Mouse (Mus musculus) ES-CJ7 (cell line): ENCODE results near the gene Vmac.
A peak's percentile ranks its signal among the peaks of the same experiment; 100 is the strongest.

ENCODE experiments used
- DNase-seq: peaks from one replicate; pipeline ENCODE4 v3.0.0; 2011; ENCODE audit warnings: low read depth, low spot score

Gene Vmac

DNA sequence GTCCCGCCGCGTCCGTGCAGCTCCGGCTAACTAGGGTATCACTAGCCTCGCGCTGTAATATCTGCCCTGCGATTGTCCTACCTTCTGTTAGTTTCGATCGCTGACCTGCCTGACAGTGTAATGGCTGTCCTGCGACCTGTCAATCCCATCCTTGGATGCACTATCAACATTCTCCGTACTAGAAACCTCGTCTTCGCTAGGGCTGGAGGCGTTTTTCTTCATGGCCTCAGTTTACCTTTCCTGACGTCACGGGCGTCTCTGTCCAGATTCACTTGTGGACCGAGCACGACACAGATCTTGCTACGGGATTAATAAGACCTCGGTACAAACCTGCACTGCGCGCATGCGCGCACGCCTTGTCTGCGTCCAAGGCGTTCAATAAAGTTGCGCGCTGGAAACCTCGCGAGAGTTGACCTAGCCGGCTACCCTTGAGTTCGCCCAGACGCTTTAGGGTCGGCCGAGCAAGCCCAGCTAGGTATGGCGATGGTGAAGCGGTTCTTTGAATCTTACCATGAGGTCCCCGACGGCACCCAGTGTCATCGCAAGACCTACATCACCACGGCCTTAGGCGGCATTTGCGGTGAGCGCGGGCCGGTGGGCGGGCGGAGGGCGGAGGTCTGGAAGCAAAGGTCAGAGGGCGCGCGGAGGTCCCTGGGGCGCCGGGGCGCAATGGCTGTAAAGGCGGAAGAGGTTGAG, at the start of gene Vmac, which contains the start of gene Ndufa11:
TSS of gene Vmac (minus strand) at position 660 of the 696 bp plus-strand sequence.
TSS of gene Ndufa11 (plus strand) at position 405 of the 696 bp plus-strand sequence.
- DNase-seq, result peak; percentile 97

DNA sequence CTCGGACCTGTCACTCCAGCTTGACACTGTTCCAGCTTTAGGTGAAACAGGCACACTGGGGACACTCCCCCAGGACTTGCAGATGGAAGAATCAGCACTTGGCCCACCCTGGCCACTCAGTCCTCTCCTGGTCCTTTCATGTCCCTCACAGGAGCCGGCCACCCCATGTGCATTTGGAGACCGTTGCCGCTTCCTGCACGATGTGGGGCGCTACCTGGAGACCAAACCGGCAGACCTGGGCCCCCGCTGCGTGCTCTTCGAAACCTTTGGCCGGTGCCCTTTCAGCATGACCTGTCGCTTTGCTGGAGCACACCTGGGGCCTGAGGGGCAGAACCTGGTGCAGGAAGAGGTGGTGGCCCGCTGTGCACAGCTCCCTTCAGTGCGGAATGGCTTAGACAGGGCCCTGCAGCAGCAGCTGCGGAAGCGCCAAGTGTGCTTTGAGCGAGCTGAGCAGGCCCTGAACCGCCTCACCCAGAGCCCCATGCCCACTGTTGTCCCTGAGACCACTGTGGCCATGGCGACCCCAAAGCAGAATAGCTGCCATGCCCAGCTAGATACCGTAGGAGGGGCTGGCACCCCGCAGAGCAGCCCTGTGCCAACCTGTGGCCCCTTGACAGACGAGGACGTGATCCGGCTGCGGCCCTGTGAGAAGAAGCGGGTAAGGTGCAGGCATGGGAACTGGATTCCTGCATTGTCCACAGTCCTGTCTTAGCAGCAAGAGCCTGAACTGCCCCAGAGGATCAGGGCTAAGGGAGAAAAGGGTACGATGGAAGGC, 49.0 kb upstream of the Vmac start:
- DNase-seq, result no peak

DNA sequence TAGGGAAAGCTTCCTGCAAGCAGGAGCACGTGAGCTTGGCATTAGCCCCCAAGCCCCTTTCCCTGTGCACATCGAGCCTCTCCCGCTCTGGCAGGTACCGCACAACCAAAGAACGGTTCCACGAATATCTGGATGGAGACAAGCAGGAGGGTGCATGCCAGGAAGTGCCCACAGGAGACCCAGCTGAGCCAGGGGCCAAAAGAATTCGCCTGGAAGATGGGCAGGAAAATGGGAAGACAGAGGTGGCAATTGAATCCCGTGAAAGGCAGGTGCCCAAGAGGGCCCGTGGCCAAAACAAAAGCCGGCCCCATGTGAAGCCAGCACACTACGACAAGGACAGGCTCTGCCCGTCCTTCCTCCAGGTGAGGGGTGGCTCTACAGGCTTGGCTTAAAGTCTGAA, 47.6 kb upstream of the Vmac start:
- DNase-seq, result no peak

DNA sequence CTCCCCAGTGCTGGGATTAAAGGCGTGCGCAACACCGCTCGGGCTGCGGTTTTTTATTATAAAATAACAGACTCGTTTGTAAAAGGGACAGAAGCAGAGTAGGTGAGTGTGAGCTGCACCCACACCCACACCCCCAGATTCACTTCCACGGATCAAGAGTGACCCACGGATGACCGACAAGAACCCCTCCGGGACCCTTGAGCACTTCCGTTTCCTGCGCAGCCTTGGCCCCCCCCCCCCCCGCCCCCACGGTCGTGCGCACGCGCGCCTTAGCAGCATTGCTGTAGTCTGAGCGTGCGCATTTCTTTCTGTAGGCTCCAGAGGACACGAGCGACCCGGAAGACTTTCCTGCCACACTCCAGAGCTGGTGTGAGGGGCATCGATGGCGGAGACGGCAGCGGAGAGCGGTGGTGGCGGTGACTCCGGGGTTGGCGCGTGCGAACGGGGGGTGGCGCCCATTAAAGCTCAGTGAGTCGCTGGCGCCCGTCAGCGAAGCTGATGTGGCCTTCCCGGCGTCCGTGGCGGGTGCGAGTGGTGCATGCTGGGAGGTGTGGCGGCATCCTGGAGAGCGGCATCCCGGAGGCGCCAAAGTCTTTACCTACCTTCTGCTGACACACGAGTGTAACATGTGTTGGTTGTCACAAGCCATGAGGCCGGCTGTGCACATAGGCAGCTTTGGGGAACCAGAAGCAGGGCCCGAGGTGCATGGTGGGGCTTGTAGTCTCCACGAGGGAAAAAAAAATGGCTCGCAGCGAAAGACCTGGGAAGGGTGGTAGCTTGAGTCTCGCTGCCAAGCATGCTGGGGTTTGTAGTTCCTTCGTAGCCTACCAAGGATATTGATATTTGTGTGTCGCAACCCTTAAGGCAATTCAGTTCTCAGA, 46.9 kb upstream of the Vmac start, which contains the start of gene Dus3l:
TSS of gene Dus3l (plus strand) at position 284 of the 881 bp plus-strand sequence.
- DNase-seq, result peak; percentile 92

DNA sequence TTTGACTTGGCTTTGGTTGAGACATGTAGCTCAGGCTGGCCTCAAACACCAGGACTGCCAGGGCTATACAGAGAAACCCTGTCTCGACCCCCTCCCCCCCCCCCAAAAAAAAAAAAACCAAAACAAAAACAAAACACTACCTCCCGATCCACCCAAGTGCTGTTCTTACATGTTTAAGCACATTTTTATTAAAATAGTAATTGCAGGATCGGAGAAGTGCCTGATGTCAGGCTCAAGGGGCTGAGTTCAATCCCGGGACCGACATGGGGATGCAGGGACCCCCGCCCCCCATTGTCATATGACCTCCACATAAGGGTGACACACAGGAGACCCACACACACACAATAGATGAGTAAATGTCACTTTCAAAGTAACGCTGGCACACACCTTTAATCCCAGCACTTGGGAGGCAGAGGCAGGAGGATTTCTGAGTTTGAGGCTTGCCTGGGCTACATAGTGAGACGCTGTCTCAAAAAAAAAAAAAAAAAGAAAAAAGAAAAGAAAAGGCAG, 46.0 kb upstream of the Vmac start:
- no peak for DNase-seq

DNA sequence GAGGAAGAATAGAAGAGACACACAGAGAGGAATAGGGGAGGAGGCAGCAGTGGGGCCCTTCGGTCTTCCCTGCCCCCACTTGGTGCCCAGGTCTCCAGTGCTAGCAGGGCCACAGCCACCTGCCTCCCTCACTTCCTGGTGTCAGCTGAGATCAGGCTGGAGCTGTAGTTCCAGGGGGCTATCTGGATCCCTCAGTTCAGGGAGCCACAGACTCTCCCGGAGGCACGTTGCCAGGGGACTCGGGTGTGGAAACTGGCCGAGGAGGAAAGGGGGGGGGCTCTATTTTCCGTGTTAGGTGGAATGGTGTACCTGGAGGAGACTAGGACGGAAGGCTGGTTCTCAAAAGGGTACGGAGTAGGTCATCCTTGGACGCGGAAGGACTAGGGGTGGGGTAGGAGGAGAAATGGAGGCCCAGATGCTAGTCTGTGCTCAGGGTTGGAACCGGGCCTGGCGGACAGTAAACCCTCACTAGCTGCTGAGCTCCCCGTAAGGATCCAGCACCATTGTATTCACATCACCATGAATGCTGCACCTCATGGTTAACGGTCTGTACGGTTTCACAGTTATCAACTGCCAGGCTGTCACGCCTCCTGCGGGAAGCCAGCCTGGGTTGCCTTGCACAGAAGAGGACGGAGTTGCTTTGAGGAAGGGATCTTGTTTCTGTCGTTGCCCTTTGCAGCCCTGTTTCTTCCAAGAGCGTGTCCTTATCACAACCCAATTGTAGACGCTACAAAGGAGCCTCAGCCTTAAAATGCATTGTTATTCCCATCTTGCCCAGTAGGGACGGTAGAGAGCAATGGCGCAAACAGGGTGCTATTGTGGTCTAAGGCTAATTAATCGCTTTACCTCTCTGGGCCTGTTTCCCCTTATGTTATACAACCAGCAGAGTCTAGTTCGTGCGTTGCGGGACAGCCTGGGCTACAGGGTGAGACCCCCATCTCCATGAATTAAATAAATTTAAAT, 45.2 kb upstream of the Vmac start:
- DNase-seq, result peak; percentile 84

DNA sequence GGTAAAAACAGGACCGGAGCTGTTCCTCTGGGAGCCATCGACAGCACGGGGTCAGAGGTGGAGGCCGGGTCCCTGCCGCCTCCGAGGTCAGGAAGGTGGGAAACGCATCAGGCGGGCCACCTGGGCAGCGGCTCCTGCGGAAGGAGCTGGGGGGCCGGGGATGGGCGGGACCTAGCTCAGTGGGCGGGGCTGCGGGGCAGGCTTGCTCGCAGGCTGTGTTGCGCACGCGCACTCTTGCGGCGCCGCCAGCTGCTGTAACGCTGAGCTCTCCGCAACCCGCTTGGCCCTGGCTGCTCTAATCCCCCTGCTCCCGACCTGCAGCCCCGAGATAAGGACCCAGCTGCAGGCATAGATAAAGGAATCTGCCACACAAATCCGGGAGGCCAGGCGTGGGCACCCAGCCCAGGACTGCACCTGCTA, 44.2 kb upstream of the Vmac start:
- DNase-seq, result peak; percentile 86

DNA sequence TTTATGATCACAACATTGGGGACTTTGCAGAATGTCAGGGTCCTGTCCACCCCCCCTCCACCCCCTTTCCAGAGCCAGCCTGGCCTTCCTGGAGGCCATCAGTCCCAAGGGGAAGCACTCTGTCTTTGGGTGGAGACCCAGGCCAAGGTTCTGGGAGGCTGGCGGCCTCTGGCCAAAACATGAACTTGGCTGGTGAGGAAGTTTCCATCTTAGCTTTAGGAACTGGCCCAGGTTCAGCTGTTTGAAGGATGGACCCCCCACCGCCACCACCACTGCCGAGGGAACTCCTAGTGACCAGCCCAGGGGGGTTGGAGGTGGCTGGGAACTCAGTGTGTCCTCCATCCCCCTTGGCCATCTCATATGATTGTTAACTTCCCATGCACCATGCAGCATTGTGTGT, 43.3 kb upstream of the Vmac start:
- DNase-seq, result no peak

DNA sequence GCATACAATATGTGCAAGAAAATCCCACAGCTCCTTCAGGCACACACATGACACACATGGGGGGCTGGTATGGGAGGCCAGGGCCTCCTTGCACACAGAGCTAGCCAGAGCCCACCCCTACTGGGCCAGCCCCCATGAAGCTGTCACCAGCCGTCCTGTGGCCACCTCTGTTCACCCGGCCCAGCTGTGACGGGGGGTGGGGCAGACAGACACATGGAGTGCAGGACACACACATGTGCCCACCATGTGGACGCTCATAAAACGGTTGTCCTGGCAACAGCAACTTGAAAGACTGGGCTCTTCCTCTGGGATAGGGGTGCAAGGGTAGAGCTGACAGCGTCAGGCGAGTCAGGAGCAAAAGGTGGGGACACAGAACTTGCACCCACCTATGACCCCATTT, 41.4 kb upstream of the Vmac start:
- DNase-seq, result no peak

DNA sequence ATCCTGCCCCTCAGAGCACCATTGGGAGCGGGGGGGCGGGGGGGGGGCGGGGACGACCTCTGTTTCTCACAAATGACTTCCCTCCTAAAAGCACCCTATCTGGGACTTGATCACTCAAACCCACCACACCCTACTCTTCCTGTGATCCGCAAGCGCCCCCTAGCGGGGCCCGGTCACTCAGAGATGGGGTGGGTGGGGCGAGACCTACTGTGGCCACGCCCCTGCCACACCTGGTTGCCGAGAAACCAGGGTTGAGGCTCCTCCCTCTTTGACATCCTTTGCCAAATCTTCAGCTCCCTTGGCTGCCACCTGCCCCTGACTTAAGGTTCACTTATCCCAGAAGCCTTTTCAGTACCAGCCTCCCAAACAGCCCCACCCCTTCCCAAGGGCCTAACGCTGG, 40.3 kb upstream of the Vmac start:
- peak; percentile 92 for DNase-seq

DNA sequence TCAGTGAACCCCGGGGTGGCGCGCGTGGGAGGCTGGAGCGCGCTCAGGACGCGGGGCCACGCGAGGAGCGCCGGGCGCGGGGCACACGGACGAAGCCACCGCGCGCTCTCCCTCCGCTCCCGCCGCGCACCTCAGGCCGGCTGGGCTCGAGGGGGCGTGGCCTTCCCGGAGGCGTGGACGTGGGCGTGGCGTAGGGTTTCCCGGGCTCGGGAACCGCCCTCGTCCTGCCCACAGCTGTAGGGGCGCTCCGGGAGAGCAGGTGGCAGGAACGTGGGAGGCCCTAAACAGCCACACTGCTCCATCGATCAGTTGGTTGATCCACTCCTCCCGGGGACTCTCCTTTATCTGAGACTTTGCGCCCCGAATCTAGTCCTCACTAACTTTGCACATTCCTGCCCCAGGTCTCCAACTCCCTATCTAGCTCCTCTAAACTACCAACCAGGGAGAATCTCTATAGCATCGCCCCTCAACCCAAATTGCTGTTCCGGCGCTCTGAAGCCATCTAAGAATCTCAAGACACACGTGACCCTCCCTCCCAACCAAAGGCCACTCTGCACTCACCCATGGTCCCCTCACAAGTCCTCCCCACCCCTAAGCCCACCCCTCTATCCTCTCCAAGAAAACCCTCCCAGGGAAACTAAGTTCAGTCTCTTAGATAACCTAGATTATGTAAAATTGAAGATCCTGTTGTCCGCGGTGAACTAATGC, 39.7 kb upstream of the Vmac start, which contains the start of gene Nrtn:
TSS of gene Nrtn (minus strand) at position 115 of the 708 bp plus-strand sequence.
- DNase-seq, result peak; percentile 86

DNA sequence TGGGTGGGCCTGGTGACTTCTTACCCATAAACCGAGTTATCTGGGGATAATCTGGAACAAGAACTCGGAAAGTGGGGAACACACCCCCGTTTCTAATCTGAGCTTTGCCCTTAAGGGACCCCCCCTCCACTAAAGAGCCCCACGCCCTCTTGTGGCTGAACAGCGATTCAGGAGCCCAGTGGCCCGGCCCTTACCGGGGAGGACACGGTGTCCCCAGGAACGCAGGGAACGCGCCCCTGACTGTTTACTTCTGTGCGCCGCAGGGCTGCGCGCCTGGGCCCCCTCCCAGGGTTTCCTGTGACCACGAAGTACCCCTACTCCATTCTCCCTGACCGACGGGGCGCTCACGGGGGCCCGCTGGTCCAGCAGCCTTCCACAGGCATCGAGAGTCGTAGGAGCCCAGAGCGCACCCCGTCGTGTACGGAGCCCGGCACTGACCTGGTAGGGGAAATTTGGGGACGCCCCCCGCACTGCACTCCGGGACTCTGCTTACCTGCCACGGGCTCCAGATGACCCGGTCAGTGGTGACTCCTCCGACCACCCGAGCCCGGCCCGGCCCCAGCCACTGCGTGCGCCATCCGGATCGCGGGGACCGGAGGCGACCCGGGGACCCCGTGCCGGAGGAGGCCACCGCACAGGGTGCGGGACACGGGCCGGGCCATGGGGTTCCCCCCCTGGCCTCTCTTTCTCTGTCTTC, 39.0 kb upstream of the Vmac start:
- no peak for DNase-seq

DNA sequence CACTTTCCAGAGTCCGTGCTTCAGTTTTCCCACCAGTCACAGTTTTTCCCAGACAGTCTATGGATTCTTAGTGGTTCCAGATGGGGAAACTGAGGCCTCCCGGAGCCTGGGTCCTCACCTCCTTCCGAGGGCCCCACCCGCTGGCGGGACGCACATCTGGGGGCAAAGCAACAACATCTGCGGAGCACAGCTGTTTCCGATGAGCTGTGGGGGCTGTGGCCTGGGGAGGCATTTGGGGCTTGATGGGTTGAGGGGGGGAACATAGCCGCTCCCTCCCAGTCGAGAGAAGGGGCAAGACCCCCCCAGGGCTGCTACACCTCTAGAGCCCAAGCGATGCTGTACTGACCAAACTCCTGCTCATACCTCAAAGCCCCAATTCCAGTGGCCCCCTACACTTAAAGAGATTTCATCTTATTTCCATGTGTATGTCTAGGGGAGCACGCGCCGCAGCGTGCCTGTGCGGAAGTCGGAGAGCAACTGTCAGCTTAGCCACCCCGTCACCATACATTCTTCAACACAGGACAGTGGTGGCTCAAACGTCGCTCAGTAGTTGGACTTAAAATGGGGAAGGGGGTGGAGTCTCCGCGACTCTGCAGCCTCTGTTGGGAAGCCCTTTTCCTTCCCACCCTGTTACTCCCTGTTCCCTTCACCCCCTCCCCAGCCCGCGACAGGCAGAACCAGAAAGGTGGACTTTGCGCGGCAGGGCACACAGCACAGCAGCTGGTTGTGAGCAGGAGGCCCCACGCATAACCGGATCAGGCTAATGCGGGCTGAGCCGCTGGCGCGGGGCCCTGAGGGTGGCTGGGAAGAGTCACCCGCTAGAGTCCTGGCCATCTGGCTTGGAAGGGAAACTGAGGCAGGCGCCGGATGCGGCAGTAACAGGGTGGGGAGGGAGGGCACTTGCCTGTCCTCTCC, 36.7 kb upstream of the Vmac start:
- peak; percentile 49 for DNase-seq

DNA sequence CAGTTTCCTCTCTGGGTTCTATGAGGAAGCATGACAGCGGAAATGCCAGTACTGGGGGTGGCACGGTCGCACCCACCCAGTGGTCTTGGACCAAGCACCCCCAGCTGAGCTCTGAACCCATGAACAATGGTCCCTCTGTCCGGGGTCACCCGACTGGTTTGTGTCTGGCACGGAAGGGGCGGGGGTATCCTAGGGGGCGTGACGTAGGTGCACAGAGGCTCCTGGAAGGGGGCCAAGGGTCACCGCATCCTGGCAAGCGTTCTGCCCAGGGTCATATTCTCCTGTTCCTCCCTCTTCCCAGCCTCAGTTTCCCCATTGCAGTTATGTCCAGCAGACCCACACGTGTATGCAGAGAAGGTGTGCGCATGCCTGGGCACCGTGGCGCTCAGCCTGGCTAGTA, 35.6 kb upstream of the Vmac start:
- no peak for DNase-seq

DNA sequence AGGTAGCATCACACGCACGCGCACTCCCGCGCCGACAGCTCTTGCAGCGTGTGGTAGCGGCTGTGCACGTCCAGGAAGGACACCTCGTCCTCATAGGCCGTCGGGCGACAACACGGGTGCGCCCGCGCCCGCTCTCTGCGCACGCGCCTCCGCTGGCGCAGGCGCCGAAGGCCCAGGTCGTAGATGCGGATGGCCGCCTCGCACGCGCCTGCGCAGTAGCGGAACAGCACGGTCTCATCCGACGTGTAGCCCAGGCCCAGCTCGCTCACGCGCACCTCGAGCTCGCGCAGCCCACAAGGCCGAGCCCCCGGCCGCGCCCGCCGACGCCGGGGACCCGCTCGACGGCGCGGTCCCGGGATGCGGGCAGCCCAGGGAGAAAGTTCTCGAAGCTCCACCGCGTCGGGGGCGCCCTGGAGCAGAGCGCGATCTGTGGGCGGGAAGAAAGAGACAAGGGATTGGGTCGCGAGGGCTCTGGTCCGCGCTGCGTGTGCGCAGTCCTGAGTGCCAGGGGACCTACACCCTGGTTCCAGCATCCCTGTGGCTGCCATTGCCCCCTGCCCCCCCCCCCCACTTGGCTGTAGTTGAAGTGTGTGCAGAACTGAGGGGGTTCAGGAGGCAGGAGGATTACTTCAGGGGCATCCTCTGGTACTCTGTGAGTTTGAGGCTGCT, 33.7 kb upstream of the Vmac start:
- DNase-seq, result peak; percentile 92

DNA sequence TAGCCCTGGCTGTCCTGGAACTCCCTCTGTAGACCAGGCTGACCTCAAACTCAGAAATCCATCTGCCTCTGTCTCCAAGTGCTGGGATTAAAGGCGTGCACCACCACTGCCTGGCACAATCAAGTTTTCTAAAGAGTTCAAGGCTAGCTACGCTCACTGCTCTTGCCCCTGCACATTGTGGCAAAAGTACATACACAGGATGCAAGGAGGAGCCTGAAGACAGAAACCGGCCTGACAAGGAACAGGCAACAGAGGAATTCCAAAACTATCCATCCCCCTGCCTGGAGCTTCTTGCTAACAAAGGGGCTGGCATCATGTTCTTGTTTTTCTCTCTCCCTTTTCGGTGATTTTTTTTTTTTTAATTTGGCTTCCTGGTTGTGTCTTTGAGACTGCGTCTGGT, 26.4 kb upstream of the Vmac start:
- DNase-seq, result no peak

DNA sequence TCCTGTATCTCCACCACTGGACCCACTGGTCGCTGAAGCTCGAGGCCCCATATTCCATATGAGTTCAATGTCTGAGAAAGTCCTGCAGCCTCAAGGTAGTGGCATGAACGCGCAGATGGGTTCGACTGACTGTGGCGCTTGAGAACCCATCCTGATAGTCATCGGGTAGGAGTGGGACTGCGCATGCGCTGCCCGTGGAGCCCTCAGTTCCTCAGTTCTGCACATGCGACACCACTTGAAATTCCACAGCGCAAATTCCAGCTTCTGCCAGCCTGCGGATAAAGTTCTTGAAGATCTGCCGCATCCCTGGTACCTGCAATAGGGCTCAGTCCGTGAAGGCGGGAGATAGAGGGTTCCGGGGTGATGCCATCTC, 23.0 kb upstream of the Vmac start:
- DNase-seq, result peak; percentile 75
